Mouse (Mus musculus) forelimb bud, embryonic 11.5 days (tissue): Measurements from ENCODE around the gene Phyhipl.
A peak's percentile ranks its signal among the peaks of the same experiment; 100 is the strongest.

Experiments used
- DNase-seq: peaks from one replicate; pipeline ENCODE4 v3.0.0-alpha.2; 2012; ENCODE audit warnings: low read depth, low spot score

Gene Phyhipl

DNA sequence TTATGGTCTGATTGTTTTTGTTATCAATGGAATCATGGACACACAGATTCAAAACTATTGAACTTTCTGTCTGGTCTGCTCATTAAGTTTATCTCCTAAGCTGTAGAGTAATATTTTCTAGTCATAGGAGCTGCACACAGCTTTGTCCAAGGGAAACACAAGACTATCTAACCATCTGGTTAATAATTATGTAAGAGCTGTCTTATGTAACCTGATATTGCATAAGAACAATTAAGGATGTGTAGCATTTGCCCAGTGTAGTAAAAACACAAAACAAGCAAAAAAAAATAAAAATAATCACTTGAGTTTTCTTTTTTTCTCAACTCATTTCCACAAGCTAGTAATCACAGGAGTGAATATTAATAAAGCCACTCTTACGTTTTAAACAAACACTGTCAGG lies 20.5 kb downstream of the Phyhipl start:
- no peak for DNase-seq

DNA sequence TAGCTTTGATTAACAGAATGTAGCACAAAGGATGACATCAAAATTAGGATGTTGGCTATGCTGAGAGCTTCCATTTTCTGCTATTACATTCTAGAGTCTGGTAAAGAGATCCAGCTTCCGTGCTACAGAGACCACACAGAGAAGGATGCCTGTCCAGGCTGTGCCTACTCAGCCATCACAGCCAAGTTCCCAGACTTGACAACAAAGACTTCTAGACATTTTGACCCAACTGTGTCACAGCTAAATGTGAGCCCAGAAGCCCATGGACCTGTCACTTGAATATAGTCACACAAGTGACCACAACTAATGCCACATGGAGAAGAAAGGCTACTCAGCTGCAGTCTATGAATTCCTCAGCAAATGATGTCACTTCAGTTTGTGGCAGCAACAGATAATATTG lies 24.6 kb downstream of the Phyhipl start:
- no peak for DNase-seq

GRCm38 (mm10) chr10:70623461-70623860 lies 32.3 kb downstream of the Phyhipl start:
- no peak for DNase-seq

DNA sequence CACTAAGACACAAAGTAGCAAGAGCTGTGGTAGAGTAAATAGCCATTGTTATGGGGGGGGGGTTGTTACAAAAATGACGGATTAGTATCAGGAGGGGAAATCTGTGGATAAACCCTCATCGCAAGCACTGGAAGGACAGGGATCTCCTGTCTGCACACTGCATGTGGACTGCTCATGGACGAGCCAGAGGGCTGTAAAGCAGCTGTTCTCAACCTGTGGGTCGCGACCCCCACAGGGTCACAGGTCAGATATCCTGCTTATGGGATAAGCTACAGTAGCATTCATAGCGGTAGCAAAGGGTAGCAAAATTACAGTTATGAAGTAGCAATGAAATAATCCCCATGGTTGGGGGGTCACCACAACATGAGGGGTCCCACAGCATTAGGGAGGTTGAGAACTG lies 39.4 kb downstream of the Phyhipl start:
- no peak for DNase-seq

- no peak for DNase-seq
These were observed 44.1 kb downstream of the Phyhipl start for GRCm38 (mm10) chr10:70611633-70612032.

GRCm38 (mm10) chr10:70599925-70600305 lies 55.9 kb downstream of the Phyhipl start:
- no peak for DNase-seq

- DNase-seq, result peak; percentile 76
These were observed 56.4 kb downstream of the Phyhipl start for GRCm38 (mm10) chr10:70599126-70599924.

DNA sequence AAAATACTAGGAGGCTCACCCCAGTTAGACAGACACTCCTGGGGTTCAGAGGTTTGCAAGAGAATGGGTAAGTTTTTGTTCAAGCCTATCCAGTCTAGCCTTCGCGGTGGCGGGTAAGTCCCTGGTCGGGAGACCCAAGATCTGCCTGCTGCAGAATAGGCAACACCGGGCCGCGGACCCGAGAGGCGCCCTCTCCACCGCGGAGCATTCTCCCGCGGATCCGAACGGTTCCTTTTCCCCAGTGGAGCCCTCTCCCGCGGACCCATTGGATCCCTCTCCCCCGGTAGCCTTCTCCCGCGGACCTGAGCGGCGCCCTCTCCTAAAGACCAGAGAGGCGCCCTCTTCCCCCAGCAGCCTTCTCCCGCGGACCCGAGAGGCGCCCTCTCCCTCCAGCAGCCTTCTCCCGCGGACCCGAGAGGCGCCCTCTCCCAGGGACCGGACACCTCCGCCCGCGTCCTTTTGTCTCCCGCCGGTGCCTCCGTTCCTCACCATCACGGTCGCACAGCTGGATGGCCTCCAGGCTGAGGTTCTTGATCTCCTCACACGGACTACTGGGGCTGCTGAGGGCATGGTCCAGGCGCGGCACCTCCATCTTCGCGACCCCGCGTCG lies 57.1 kb downstream of the Phyhipl start:
- no peak for DNase-seq

GRCm38 (mm10) chr10:70598081-70598515 lies 57.7 kb downstream of the Phyhipl start:
- DNase-seq, result peak; percentile 83

GRCm38 (mm10) chr10:70594007-70594406 lies 61.8 kb downstream of the Phyhipl start:
- no peak for DNase-seq

DNA sequence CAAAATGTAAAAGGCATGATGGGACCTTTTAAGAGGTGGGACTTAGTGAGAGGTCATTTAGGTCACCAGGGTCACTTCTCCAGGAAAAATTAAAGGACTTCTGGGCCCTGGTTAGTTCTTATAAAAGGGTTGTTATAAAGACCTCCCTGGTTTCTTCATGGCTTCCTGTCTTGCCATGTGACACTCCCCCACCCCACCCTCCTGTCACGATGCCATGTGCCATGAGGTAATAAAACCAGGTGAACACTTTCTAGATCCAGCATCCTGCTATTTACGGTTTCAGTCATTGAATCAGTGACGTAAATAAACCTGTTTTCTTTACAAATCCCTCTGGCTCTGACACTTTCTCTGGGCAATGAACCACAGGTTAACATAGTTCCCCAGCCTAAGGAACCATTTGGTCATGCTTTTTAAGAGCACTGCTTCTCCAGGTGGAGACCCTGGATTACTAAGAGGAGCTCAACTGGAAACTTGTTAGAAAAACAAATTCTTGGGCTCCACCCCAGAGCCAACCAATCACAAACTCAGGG lies 68.8 kb downstream of the Phyhipl start:
- DNase-seq, result no peak

DNA sequence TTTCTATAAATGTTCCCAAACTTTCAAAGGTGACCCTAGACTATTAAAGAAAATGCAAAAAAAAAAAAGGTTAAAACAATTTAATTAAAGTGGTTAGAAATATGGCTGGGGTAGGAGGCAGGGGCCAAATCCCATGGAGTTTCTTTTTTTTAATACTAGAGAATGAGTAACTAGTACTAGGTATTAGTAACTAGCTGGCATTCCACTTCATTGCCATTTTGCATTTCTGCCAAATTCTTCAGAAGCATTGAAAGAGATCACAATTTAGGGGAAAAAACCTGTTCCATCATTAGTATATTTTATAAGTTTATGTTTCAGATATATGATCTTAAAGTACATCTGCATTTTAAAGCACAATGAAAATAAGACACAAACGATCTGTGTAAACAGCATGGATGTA lies 71.6 kb downstream of the Phyhipl start:
- DNase-seq, result no peak

DNA sequence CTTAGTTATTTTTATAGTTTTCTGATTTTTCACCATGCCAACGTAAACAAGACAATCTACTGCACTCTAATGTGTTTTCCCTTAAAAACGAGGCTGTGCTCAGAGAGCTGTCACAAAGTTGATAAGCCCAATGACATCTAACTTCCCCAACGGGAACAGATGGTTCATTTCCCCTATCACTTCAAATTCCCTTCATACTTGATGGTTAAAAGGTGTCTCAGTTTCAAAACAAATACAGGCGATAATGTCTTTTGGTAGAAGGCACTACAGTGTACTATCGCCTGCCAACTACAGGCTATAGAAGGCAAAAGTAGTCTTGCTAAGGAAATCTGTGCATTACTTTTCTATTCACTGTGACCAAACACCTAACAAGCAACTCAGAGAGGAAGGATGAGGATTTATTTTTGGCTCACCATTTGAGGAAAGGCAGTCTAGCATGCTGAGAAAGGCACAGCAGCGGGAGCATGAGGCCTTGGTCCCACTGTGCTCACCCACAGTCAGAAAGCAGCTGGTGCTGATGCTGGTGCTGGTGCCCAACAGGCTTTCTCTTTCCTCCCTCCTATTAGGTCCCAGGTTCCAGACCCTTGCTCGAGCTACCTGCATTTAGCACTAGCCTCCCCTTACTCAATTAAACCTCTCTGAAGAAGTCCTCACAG lies 74.1 kb downstream of the Phyhipl start:
- DNase-seq, result no peak

DNA sequence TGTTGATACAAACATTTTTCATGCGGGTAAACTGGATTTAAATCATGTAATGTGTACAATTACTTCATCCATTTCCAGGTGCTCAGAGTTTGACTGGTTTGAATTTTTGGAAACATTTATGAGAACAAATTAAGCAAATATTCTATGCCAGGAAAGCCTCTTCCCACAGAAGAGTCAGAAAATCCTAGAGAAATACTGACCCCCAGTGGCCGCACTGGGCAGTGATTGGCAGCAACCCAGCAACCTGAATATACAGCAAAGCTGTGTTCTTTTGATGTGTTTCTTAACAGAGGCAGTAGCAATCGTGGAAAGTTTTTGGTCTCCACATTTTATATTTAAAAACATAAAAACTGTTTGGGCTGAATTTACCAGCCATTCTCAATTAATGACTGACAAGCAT lies 92.1 kb downstream of the Phyhipl start:
- DNase-seq, result peak; percentile 62

GRCm38 (mm10) chr10:70552531-70552930 lies 103.2 kb downstream of the Phyhipl start:
- DNase-seq, result no peak

DNA sequence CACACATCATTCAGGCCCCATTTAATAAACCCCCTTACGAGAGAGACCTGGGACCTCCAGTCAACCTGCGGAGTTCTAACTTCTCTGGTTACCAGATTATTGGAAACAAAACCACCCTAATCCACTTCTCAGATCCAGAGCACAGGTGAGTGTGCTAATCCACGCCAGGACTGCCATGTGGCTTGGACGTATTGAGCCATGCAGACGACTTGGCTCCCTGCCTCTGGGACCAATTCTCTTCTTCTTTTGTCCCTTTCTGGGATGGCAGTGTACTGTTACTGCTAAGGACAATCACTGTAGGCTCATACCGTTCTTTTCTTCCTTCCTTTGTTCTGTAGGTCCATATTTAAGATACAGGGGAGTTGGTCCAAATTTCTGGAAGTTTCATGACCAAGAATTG lies 112.9 kb downstream of the Phyhipl start:
- no peak for DNase-seq

GRCm38 (mm10) chr10:70540456-70541195 lies 115.1 kb downstream of the Phyhipl start:
- DNase-seq, result peak; percentile 65

DNA sequence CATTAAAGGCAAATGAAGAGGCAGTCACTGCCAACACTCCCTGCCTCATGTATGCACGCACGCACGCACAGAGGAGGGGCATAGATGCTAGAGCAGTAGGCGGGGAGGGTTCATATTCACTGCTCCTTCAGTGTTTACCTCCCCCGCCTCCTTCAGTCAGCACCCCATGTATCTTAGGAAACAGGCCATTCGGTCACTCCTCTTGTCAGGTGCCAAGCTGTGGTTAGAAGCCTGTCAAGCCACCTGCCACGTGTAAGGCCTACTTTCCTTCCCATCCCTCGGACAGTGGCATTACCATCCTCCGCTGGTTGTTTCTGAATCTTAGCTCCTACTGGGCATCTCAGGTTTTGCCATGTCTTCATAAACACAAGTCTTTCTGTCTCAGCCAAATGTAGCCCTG lies 116.5 kb downstream of the Phyhipl start:
- no peak for DNase-seq

DNA sequence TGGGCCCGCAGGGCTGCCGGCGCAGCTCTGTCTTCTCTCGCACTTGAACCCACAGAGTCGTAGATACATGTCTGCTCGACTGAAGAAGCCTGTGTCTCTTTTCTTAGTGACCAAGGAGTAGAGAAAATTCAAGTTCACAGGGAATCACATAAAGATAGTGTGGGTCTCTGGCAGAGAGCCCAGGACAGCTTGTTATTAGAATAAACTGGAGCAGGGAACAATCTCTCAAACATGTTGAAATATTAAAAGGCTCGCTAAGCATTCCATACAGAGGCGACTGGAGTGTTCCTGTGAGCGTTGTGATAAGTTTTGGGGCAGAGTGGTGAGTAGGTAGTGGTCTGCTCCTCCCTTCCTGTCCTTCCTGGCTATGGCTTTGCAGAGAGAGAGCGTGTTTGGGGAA lies 118.1 kb downstream of the Phyhipl start:
- DNase-seq, result no peak

GRCm38 (mm10) chr10:70535401-70535800 lies 120.4 kb downstream of the Phyhipl start:
- DNase-seq, result no peak

GRCm38 (mm10) chr10:70534571-70534970 lies 121.2 kb downstream of the Phyhipl start:
- DNase-seq, result no peak

DNA sequence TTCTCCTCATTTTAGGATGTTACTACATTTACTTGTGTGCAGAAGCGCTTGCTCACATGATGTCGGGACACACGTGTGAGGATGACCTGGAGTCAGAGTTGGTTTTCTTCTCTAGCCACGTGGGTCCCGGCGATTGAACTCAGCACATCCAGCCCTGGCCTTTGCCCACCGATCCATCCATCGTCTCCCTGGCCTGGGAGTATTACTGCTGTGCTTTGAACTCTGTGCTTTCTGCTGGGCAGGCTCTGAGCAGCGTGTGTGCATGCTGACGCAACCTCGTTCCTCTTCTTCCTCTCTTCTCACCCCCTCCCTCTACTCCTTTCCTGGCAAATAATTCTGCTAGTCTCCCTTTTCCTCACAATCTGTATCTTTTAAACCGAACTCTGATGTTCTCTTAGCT lies 121.8 kb downstream of the Phyhipl start:
- DNase-seq, result no peak
